In the genomic region with DNA sequence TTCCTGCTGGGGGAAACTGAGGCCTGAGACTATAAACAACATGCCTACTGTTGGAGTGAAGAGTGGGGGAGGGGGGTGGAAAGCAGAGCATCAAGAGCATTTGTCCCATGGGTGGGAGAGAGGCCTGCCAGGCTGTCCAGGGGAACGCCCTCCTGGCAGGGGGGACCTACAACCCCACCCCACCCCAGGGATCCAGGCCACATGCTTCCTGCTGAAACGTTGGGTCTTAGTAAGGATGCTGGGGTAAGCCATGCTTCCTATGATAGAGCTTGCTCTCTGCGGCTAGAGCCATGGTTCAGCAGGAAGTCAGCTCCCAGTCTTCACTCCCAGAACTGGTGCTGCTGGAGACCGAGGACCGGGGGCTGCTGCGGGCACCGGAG, we compare ENCODE assay signal across 12 mouse cellular contexts. TPM values are rescaled to one million over a fixed set of nuclear protein-coding genes. Genes with fewer than 3 reads are reported as not detected.
DNase-seq lines count a peak whose midpoint lies in the region; ATAC-seq and TF ChIP-seq lines count a peak whose summit lies in the region.
"Had no signal": no experiment of that assay in that cellular context is flagged by ENCODE, and none has a peak within 500 bp of the region (broad histone marks: within the 10 kb centered on the region; RNA-seq: fewer than 3 reads in every experiment).

No protein-coding gene starts in this region.

- no peak overlapping the region for H3K4me2 ChIP-seq in forebrain, embryonic 13.5 days
- H3K4me2 ChIP-seq in limb, embryonic 12.5 days: no peak overlapping the region
- H3K4me2 ChIP-seq: neural tube, embryonic 15.5 days had no signal

- peaks cover 4% of the 10 kb centered on the region; the same call in 1 of the 2 replicates for H3K36me3 ChIP-seq in forebrain, embryonic 10.5 days (replicated peaks)
- H3K36me3 ChIP-seq in forebrain, embryonic 13.5 days (ENCODE audit: poor library complexity, severe bottlenecking): no peaks in the 10 kb centered on the region
- no peaks in the 10 kb centered on the region for H3K36me3 ChIP-seq in kidney, adult 2 months (ENCODE audit: control insufficient read depth, insufficient read depth, low read length)
- 0 out of 2 replicates have a peak, but pooled peaks cover 4% of the 10 kb centered on the region for H3K36me3 ChIP-seq in limb, embryonic 12.5 days
- no peaks in the 10 kb centered on the region for H3K36me3 ChIP-seq in thymus, adult 2 months (ENCODE audit: control insufficient read depth, insufficient read depth, low read length)
- H3K36me3 ChIP-seq: neural tube, embryonic 15.5 days had no signal

- TF ChIP-seq CTCF in kidney, adult 2 months (conservative IDR thresholded peaks at IDR 0.05; ENCODE audit: insufficient read depth, insufficient read length, low read depth, low read length): no peak
- no peak for TF ChIP-seq CTCF in thymus, adult 2 months (IDR thresholded peaks at IDR 0.05; ENCODE audit: borderline replicate concordance, control insufficient read depth, extremely low read depth, insufficient read depth, low read length, poor library complexity)

- WGBS in forebrain, embryonic 10.5 days: 83% methylated on average over 7 of the region's 7 CpGs
- 91% methylated on average over 7 of the region's 7 CpGs for WGBS in forebrain, embryonic 13.5 days
- 60% methylated on average over 7 of the region's 7 CpGs for WGBS in kidney, adult 2 months
- WGBS in limb, embryonic 12.5 days: 78% methylated on average over 7 of the region's 7 CpGs
- WGBS in thymus, adult 2 months: 42% methylated on average over 7 of the region's 7 CpGs

- ATAC-seq in forebrain, embryonic 13.5 days: no peak
- no peak for ATAC-seq in limb, embryonic 12.5 days (ENCODE audit: insufficient number of reproducible peaks, insufficient read depth, low FRiP score, low TSS enrichment, low read depth)
- ATAC-seq: forebrain, embryonic 16.5 days had no signal

- no peaks in the 10 kb centered on the region for H3K9me3 ChIP-seq in forebrain, embryonic 10.5 days
- H3K9me3 ChIP-seq in forebrain, embryonic 13.5 days (replicated peaks): no peaks in the 10 kb centered on the region
- no peaks in the 10 kb centered on the region for H3K9me3 ChIP-seq in limb, embryonic 12.5 days
- H3K9me3 ChIP-seq: neural tube, embryonic 15.5 days had no signal

- H3K4me1 ChIP-seq in forebrain, embryonic 10.5 days: peaks cover 76% of the 10 kb centered on the region
- peaks cover 27% of the 10 kb centered on the region for H3K4me1 ChIP-seq in forebrain, embryonic 13.5 days
- H3K4me1 ChIP-seq in kidney, adult 2 months (ENCODE audit: control insufficient read depth, insufficient read depth, low read length): peaks cover 16% of the 10 kb centered on the region
- peaks cover 29% of the 10 kb centered on the region for H3K4me1 ChIP-seq in limb, embryonic 12.5 days (replicated peaks)
- peaks cover 77% of the 10 kb centered on the region for H3K4me1 ChIP-seq in thymus, adult 2 months (replicated peaks; ENCODE audit: control insufficient read depth, insufficient read depth, low read length)

- H3K4me3 ChIP-seq in forebrain, embryonic 10.5 days: no peak overlapping the region
- no peak overlapping the region for H3K4me3 ChIP-seq in forebrain, embryonic 13.5 days
- no peak overlapping the region for H3K4me3 ChIP-seq in kidney, adult 2 months (ENCODE audit: insufficient read depth, low read depth, low read length)
- no peak overlapping the region for H3K4me3 ChIP-seq in limb, embryonic 12.5 days (replicated peaks)
- H3K4me3 ChIP-seq in thymus, adult 2 months (ENCODE audit: control insufficient read depth, insufficient read depth, low read length): no peak overlapping the region
- H3K4me3 ChIP-seq: neural tube, embryonic 15.5 days had no signal

- H3K9ac ChIP-seq in forebrain, embryonic 13.5 days: no peak overlapping the region
- no peak overlapping the region for H3K9ac ChIP-seq in limb, embryonic 12.5 days (replicated peaks)
- H3K9ac ChIP-seq: neural tube, embryonic 15.5 days had no signal

- DNase-seq in forebrain, embryonic 10.5 days (ENCODE audit: extremely low spot score, low spot score): no peak
- no peak for DNase-seq in kidney, adult 2 months
- no peak for DNase-seq in kidney, postnatal 36 days
- peak; percentile 63 for DNase-seq in 416B (ENCODE audit: low read depth)
- DNase-seq in thymus, adult 2 months: no peak
- DNase-seq in cerebellum, postnatal 14 days: no peak
- DNase-seq: right cerebral cortex, postnatal 4 days had no signal

- no peaks in the 10 kb centered on the region for H3K27me3 ChIP-seq in forebrain, embryonic 10.5 days (ENCODE audit: poor library complexity, severe bottlenecking)
- H3K27me3 ChIP-seq in forebrain, embryonic 13.5 days: no peaks in the 10 kb centered on the region
- no peaks in the 10 kb centered on the region for H3K27me3 ChIP-seq in kidney, adult 2 months (replicated peaks; ENCODE audit: control insufficient read depth, insufficient read depth, low read length)
- no peaks in the 10 kb centered on the region for H3K27me3 ChIP-seq in limb, embryonic 12.5 days
- no peaks in the 10 kb centered on the region for H3K27me3 ChIP-seq in thymus, adult 2 months (ENCODE audit: control insufficient read depth, insufficient read depth, low read length)
- H3K27me3 ChIP-seq: neural tube, embryonic 15.5 days had no signal

- no peak for TF ChIP-seq POLR2A in kidney, adult 2 months (IDR thresholded peaks at IDR 0.05; ENCODE audit: low read depth, low read length)
- TF ChIP-seq POLR2A in thymus, adult 2 months (IDR thresholded peaks at IDR 0.05; ENCODE audit: control insufficient read depth, extremely low read depth, insufficient read depth, low read length, poor library complexity): no peak

- H3K27ac ChIP-seq in forebrain, embryonic 10.5 days: peak overlapping the region; percentile 64
- no peak overlapping the region for H3K27ac ChIP-seq in forebrain, embryonic 13.5 days
- peak overlapping the region; percentile 62 for H3K27ac ChIP-seq in kidney, adult 2 months (ENCODE audit: insufficient read depth, low read depth, low read length)
- H3K27ac ChIP-seq in limb, embryonic 12.5 days: 0 out of 2 replicates have a peak overlapping the region, but pooled peaks have one; percentile 17
- H3K27ac ChIP-seq in thymus, adult 2 months (ENCODE audit: control insufficient read depth, insufficient read depth, low read length): no peak overlapping the region
- H3K27ac ChIP-seq: neural tube, embryonic 15.5 days had no signal

RNA-seq across cellular contexts. Expression of a gene that starts 7.7 kb away (rescaled TPM):
- polyA plus RNA-seq in forebrain, embryonic 10.5 days (2016; fragmentation: Nextera tagmentation; extraction: Ambion mirVana): 36.7 and 37.7 TPM in 2 replicates
- 28.4 and 29.8 TPM in 2 replicates for polyA plus RNA-seq in forebrain, embryonic 13.5 days (2015; fragmentation: Nextera tagmentation; extraction: Ambion mirVana)
- 37.6 and 42.0 TPM in 2 replicates for polyA plus RNA-seq in kidney, adult 2 months (2012; rRNA removed)
- 34.3 and 35.9 TPM in 2 replicates for polyA plus RNA-seq in limb, embryonic 12.5 days (2016; fragmentation: Nextera tagmentation; extraction: Ambion mirVana)
- 62.7 and 63.5 TPM in 2 replicates for polyA plus RNA-seq in thymus, adult 2 months (2012; rRNA removed)

RNA-seq across cellular contexts. Expression of a gene that starts 28.6 kb away (rescaled TPM):
- polyA plus RNA-seq in forebrain, embryonic 10.5 days (2016; fragmentation: Nextera tagmentation; extraction: Ambion mirVana): 0.30 TPM in 1 of 2 replicates, not detected in the other
- 2.1 TPM in 2 replicates for polyA plus RNA-seq in forebrain, embryonic 13.5 days (2015; fragmentation: Nextera tagmentation; extraction: Ambion mirVana)
- 0.14 TPM in 1 of 2 replicates, not detected in the other for polyA plus RNA-seq in kidney, adult 2 months (2012; rRNA removed)
- polyA plus RNA-seq in limb, embryonic 12.5 days (2016; fragmentation: Nextera tagmentation; extraction: Ambion mirVana): 0.28 and 0.67 TPM in 2 replicates
- polyA plus RNA-seq in thymus, adult 2 months (2012; rRNA removed): 0.15 and 0.40 TPM in 2 replicates
- polyA plus RNA-seq: urinary bladder, adult 2 months had no signal

RNA-seq across cellular contexts. Expression of a gene that starts 31.9 kb away (rescaled TPM):
- 0.48 TPM in 1 of 2 replicates, not detected in the other for polyA plus RNA-seq in forebrain, embryonic 10.5 days (2016; fragmentation: Nextera tagmentation; extraction: Ambion mirVana)
- 0.42 and 1.6 TPM in 2 replicates for polyA plus RNA-seq in forebrain, embryonic 13.5 days (2015; fragmentation: Nextera tagmentation; extraction: Ambion mirVana)
- polyA plus RNA-seq in kidney, adult 2 months (2012; rRNA removed): 0.35 TPM in 1 of 2 replicates, not detected in the other
- 0.59 and 0.64 TPM in 2 replicates for polyA plus RNA-seq in limb, embryonic 12.5 days (2016; fragmentation: Nextera tagmentation; extraction: Ambion mirVana)
- polyA plus RNA-seq in thymus, adult 2 months (2012; rRNA removed): 0.41 and 3.1 TPM in 2 replicates

RNA-seq across cellular contexts. Expression of a gene that starts 42.0 kb away (rescaled TPM):
- polyA plus RNA-seq in forebrain, embryonic 10.5 days (2016; fragmentation: Nextera tagmentation; extraction: Ambion mirVana): 41.7 and 42.0 TPM in 2 replicates
- 29.9 and 35.7 TPM in 2 replicates for polyA plus RNA-seq in forebrain, embryonic 13.5 days (2015; fragmentation: Nextera tagmentation; extraction: Ambion mirVana)
- polyA plus RNA-seq in kidney, adult 2 months (2012; rRNA removed): 26.7 and 29.1 TPM in 2 replicates
- polyA plus RNA-seq in limb, embryonic 12.5 days (2016; fragmentation: Nextera tagmentation; extraction: Ambion mirVana): 38.2 and 41.5 TPM in 2 replicates
- polyA plus RNA-seq in thymus, adult 2 months (2012; rRNA removed): 58.9 and 63.2 TPM in 2 replicates

RNA-seq across cellular contexts. Expression of a gene that starts 58.6 kb away (rescaled TPM):
- 47.2 and 48.9 TPM in 2 replicates for polyA plus RNA-seq in forebrain, embryonic 10.5 days (2016; fragmentation: Nextera tagmentation; extraction: Ambion mirVana)
- 47.3 and 57.6 TPM in 2 replicates for polyA plus RNA-seq in forebrain, embryonic 13.5 days (2015; fragmentation: Nextera tagmentation; extraction: Ambion mirVana)
- polyA plus RNA-seq in kidney, adult 2 months (2012; rRNA removed): 31.2 and 39.3 TPM in 2 replicates
- 54.9 and 57.2 TPM in 2 replicates for polyA plus RNA-seq in limb, embryonic 12.5 days (2016; fragmentation: Nextera tagmentation; extraction: Ambion mirVana)
- polyA plus RNA-seq in thymus, adult 2 months (2012; rRNA removed): 56.2 and 64.4 TPM in 2 replicates

Comparison
In these comparisons a context has a peak if more than half of its experiments do, and no peak if none do; other contexts are left out.
1. H3K27ac ChIP-seq: peak in forebrain, embryonic 10.5 days (single experiment), kidney, adult 2 months (single experiment) and limb, embryonic 12.5 days (single experiment); none in forebrain, embryonic 13.5 days (single experiment) and thymus, adult 2 months (single experiment).